Mouse (Mus musculus): ENCODE data around the gene Serac1.

GRCm38 (mm10) chr17:6063532-6063931, 16.0 kb downstream of the Serac1 start:
- TF ChIP-seq CTCF (IDR thresholded peaks at IDR 0.05; ENCODE audit: low read depth) (no peak), EP300 (IDR thresholded peaks at IDR 0.05; ENCODE audit: low read depth) (no peak)
